Mouse (Mus musculus): ENCODE results near the gene Id1.

DNA sequence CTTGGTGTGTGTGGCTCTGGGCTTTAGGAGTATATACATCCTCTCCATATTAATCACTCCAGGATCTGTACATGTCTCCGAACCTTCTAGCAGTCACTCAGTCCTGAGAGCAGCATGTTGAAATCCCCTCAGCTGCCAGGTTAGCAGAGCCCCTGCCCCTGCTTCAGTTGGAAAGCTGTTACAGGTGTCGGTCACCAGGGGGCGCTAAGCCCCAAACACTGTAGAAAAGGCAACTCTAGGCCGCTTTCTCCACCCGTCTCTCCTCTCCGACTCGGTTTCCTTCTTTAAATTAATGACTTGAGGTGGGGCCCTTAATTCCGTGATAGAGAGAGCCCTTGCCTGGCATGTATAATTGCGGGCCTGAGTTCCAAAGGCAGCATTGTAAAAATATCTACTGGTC lies 42.8 kb upstream of the Id1 start:
- TF ChIP-seq CTCF (IDR thresholded peaks at IDR 0.05; ENCODE audit: low read depth, low read length) (peak; percentile 83), POLR2A (IDR thresholded peaks at IDR 0.05; ENCODE audit: insufficient read depth, low read length) (no peak), EP300 (IDR thresholded peaks at IDR 0.05; ENCODE audit: insufficient read depth, low read depth, low read length) (no peak)
